10 mouse cellular contexts compared by ENCODE assay signal in genomic region chr8:114657789-114658188, GRCm38 (mm10).
DNase-seq lines count a peak whose midpoint lies in the region; TF ChIP-seq lines count a peak whose summit lies in the region.
"Had no signal": no experiment of that assay in that cellular context is flagged by ENCODE, and none has a peak within 500 bp of the region (broad histone marks: within the 10 kb centered on the region; RNA-seq: fewer than 3 reads in every experiment).

No protein-coding gene starts in this region.

- no peak overlapping the region for H3K27ac ChIP-seq in limb, embryonic 10.5 days
- H3K27ac ChIP-seq in left cerebral cortex, adult 2 months: no peak overlapping the region
- H3K27ac ChIP-seq: layer of hippocampus, adult 2 months had no signal

- TF ChIP-seq CTCF in left cerebral cortex, adult 2 months (IDR thresholded peaks at IDR 0.05): no peak

- WGBS in limb, embryonic 10.5 days: 65% methylated on average over 4 of the region's 4 CpGs

- no peaks in the 10 kb centered on the region for H3K36me3 ChIP-seq in limb, embryonic 10.5 days

- no peak overlapping the region for H3K4me3 ChIP-seq in limb, embryonic 10.5 days
- no peak overlapping the region for H3K4me3 ChIP-seq in left cerebral cortex, adult 2 months
- H3K4me3 ChIP-seq: layer of hippocampus, adult 2 months had no signal

- no peaks in the 10 kb centered on the region for H3K9me3 ChIP-seq in limb, embryonic 10.5 days (replicated peaks)

- peaks cover 6% of the 10 kb centered on the region; the same call in 1 of the 2 replicates for H3K27me3 ChIP-seq in limb, embryonic 10.5 days (ENCODE audit: low read depth, poor library complexity, severe bottlenecking)

- peak; percentile 34 for DNase-seq in embryo, embryonic 11 days
- no peak for DNase-seq in embryo, embryonic 9.5 days (ENCODE audit: extremely low spot score)
- peak; percentile 49 for DNase-seq in 3T3-L1 (ENCODE audit: low read depth, low spot score)
- peak; percentile 68 for DNase-seq in cerebellum, adult 11 months
- DNase-seq in kidney, postnatal 10 days: peak; percentile 38
- DNase-seq in limb, embryonic 10.5 days (ENCODE audit: low spot score): no peak
- DNase-seq in left cerebral cortex, adult 2 months (ENCODE audit: extremely low spot score in 1 of 2, low spot score in 2 of 2): no peak
- DNase-seq in heart, adult 9 months (ENCODE audit: low spot score in 2 of 2): no peak
- DNase-seq: liver had no signal

- intact Hi-C loops in left cerebral cortex, adult 2 months (cut with DNase I): no loop called here

- peaks cover 18% of the 10 kb centered on the region for H3K4me1 ChIP-seq in limb, embryonic 10.5 days

Comparison
In these comparisons a context has a peak if more than half of its experiments do, and no peak if none do; other contexts are left out.
1. DNase-seq: peak in embryo, embryonic 11 days (single experiment), 3T3-L1 (single experiment), cerebellum, adult 11 months (single experiment) and kidney, postnatal 10 days (single experiment); none in embryo, embryonic 9.5 days (single experiment), limb, embryonic 10.5 days (single experiment), left cerebral cortex, adult 2 months (0 of 2) and heart, adult 9 months (0 of 2).